Mouse (Mus musculus) ES-E14 (cell line): ENCODE results near the gene Pbx3.

ENCODE experiments used
- HCFC1 ChIP-seq: IDR thresholded peaks from 2 replicates; pipeline ENCODE4 v1.6.1; 2012; ENCODE audit warnings: low read length, inconsistent platforms, borderline replicate concordance; ENCODE audit not compliant: insufficient read depth
- ZC3H11A ChIP-seq: IDR thresholded peaks from 2 replicates; pipeline ENCODE4 v1.6.1; 2012; ENCODE audit warnings: low read depth, mild to moderate bottlenecking, inconsistent platforms, low read length, borderline replicate concordance
- ZNF384 ChIP-seq: IDR thresholded peaks from 2 replicates; pipeline ENCODE4 v1.6.1; 2012; ENCODE audit warnings: low read depth, low read length, inconsistent platforms

- TF ChIP-seq ZNF384 (no peak), HCFC1 (no peak), ZC3H11A (no peak)
These were observed 114.7 kb downstream of the Pbx3 start for GRCm38 (mm10) chr2:34258256-34258655.
